In genomic region chr9:46012091-46013008, GRCm38 (mm10) we compare ENCODE assay signal across 8 mouse cellular contexts. TPM values are rescaled to one million over a fixed set of nuclear protein-coding genes. Genes with fewer than 3 reads are reported as not detected.
DNase-seq lines count a peak whose midpoint lies in the region; ATAC-seq lines count a peak whose summit lies in the region.

Pafah1b2 (minus strand) TSS chr9:46012690.
Sik3 (plus strand) TSS chr9:46012820.

- H3K36me3 ChIP-seq in intestine, embryonic 14.5 days (ENCODE audit: control insufficient read depth, insufficient read depth, low read length): no peaks in the 10 kb centered on the region

- 2% methylated on average over 60 of the region's 78 CpGs for WGBS in intestine, embryonic 14.5 days

- peak within 1 kb of the TSS; percentile 96 for H3K4me2 ChIP-seq in intestine, embryonic 14.5 days (ENCODE audit: low read length)

- peak; percentile 95 for DNase-seq in adrenal gland, adult 8-10 months
- DNase-seq in embryo, embryonic 11.5 days (ENCODE audit: low read depth, low spot score): peak; percentile 88
- DNase-seq in gastrocnemius, postnatal 36 days: peak; percentile 91 to 93
- DNase-seq in intestine, embryonic 14.5 days (ENCODE audit: low spot score): peak; percentile 96
- peak; percentile 97 for DNase-seq in left cerebral cortex, postnatal 14 days (ENCODE audit: low spot score in 2 of 2)
- DNase-seq in right cerebral cortex, postnatal 14 days: peak; percentile 96
- DNase-seq in urinary bladder, postnatal 25 days (ENCODE audit: low spot score): peak; percentile 96

- ATAC-seq in intestine, embryonic 14.5 days (replicated peaks; ENCODE audit: low FRiP score, low TSS enrichment, low read depth): peak; percentile 85
- peak; percentile 65 for ATAC-seq in megakaryocyte-erythroid progenitor cell, adult 5-6 weeks (replicated peaks; ENCODE audit: low FRiP score, low TSS enrichment, poor library complexity, severe bottlenecking)

- H3K4me3 ChIP-seq in intestine, embryonic 14.5 days (ENCODE audit: low read depth, low read length): peak within 1 kb of the TSS; percentile 97

- intact Hi-C loops in gastrocnemius, postnatal 36 days (cut with DNase I): no loop called here
- intact Hi-C loops in left cerebral cortex, postnatal 14 days (cut with DNase I): no loop called here

- peak within 1 kb of the TSS; percentile 91 for H3K27ac ChIP-seq in intestine, embryonic 14.5 days (ENCODE audit: low read depth)

- H3K4me1 ChIP-seq in intestine, embryonic 14.5 days (replicated peaks; ENCODE audit: control insufficient read depth, insufficient read depth, low read length): peaks cover 37% of the 10 kb centered on the region

- H3K27me3 ChIP-seq in intestine, embryonic 14.5 days (replicated peaks; ENCODE audit: control insufficient read depth, insufficient read depth, low read length): no peaks in the 10 kb centered on the region

- no peaks in the 10 kb centered on the region for H3K9me3 ChIP-seq in intestine, embryonic 14.5 days (ENCODE audit: control insufficient read depth, low read length)

- peak within 1 kb of the TSS; percentile 98 for H3K9ac ChIP-seq in intestine, embryonic 14.5 days (ENCODE audit: low read length)

RNA-seq across cellular contexts. Expression of gene Pafah1b2, which starts in this region (rescaled TPM):
- 100 to 1,000 TPM; 154 to 180 (median 171) TPM for total RNA-seq in adrenal gland, adult 8-10 months (2022)
- total RNA-seq in gastrocnemius, postnatal 36 days (2021): 10 to 100 TPM; 24.7 to 26.8 TPM
- 156 and 172 TPM in 2 replicates for polyA plus RNA-seq in intestine, embryonic 14.5 days (2014; fragmentation: Nextera tagmentation; extraction: Ambion mirVana)
- total RNA-seq in left cerebral cortex, postnatal 14 days (2021): 100 to 1,000 TPM; 212 to 230 TPM
- 26.5 and 36.8 TPM in 2 replicates for total RNA-seq in megakaryocyte-erythroid progenitor cell, adult 5-6 weeks (2014; fragmentation: Nextera tagmentation)
- total RNA-seq in megakaryocyte-erythroid progenitor cell, adult 5-6 weeks (2017): 111 and 144 TPM in 2 replicates

RNA-seq across cellular contexts. Expression of gene Sik3, which starts in this region (rescaled TPM):
- 10 to 100 TPM; 66.2 to 77.3 (median 70.0) TPM for total RNA-seq in adrenal gland, adult 8-10 months (2022)
- total RNA-seq in gastrocnemius, postnatal 36 days (2021): 10 to 100 TPM; 28.6 to 43.1 TPM
- 7.5 and 9.6 TPM in 2 replicates for polyA plus RNA-seq in intestine, embryonic 14.5 days (2014; fragmentation: Nextera tagmentation; extraction: Ambion mirVana)
- total RNA-seq in left cerebral cortex, postnatal 14 days (2021): 100 to 1,000 TPM in 1 of 2 experiments, 10 to 100 TPM in 1; 95.0 to 103 TPM
- total RNA-seq in megakaryocyte-erythroid progenitor cell, adult 5-6 weeks (2014; fragmentation: Nextera tagmentation): 23.8 and 29.0 TPM in 2 replicates
- total RNA-seq in megakaryocyte-erythroid progenitor cell, adult 5-6 weeks (2017): 15.2 and 16.6 TPM in 2 replicates

Comparison
In these comparisons a context has a peak if more than half of its experiments do, and no peak if none do; other contexts are left out.
1. Peak in every context shown above with its lines: DNase-seq, ATAC-seq, H3K4me3 ChIP-seq and H3K27ac ChIP-seq.